Mouse (Mus musculus) embryonic facial prominence, embryonic 10.5 days (tissue): Measurements from ENCODE around the gene Mmp15. TPM values are rescaled to one million over a fixed set of nuclear protein-coding genes. Genes with fewer than 3 reads are reported as not detected.
"Not testable (repeated sequence)": the region's sequence is repeated elsewhere in the genome, so short reads cannot be mapped to it uniquely, and the experiment has no call there.

Source experiments
- DNase-seq: peaks from one replicate; pipeline ENCODE4 v3.0.0-alpha.2; 2017; ENCODE audit warnings: low spot score
- H3K27ac ChIP-seq: fragments of 300-500 bp; sonication (generic); replicated peaks from 2 replicates; pipeline ENCODE4 v1.5.1; 2016; ENCODE audit warnings: mild to moderate bottlenecking
- H3K27me3 ChIP-seq: fragments of 300-500 bp; sonication (generic); replicated peaks from 2 replicates; pipeline ENCODE4 v1.6.1; 2016; ENCODE audit warnings: low read depth, mild to moderate bottlenecking; ENCODE audit not compliant: poor library complexity, severe bottlenecking
- H3K36me3 ChIP-seq: fragments of 300-500 bp; sonication (generic); replicated peaks from 2 replicates; pipeline ENCODE4 v1.6.1; 2016; ENCODE audit warnings: mild to moderate bottlenecking, moderate library complexity
- H3K4me1 ChIP-seq: fragments of 300-500 bp; sonication (generic); 2 replicates; pipeline ENCODE4 v1.6.1; 2016
- H3K4me3 ChIP-seq: fragments of 300-500 bp; sonication (generic); 2 replicates; pipeline ENCODE4 v1.5.1; 2016; ENCODE audit warnings: mild to moderate bottlenecking, moderate library complexity
- H3K9me3 ChIP-seq: fragments of 300-500 bp; sonication (generic); 2 replicates; pipeline ENCODE4 v1.6.1; 2016; ENCODE audit warnings: mild to moderate bottlenecking
- WGBS: fragments of 180-500 bp; shearing (Covaris S2); methylation state at CpG from one replicate; pipeline ENCODE4 v1.1.7; 2016; 5-methylcytosine and 5-hydroxymethylcytosine counted together
- polyA plus RNA-seq: library from polyadenylated mRNA; unstranded; fragments of >200 nt; fragmentation: Nextera tagmentation; extraction: Ambion mirVana; gene quantifications from 2 replicates; pipeline ENCODE4 v1.2.1, GENCODE M21; 2016

Gene Mmp15
- polyA plus RNA-seq, 1 experiment from 2014 or later, result 11.3 TPM

DNA sequence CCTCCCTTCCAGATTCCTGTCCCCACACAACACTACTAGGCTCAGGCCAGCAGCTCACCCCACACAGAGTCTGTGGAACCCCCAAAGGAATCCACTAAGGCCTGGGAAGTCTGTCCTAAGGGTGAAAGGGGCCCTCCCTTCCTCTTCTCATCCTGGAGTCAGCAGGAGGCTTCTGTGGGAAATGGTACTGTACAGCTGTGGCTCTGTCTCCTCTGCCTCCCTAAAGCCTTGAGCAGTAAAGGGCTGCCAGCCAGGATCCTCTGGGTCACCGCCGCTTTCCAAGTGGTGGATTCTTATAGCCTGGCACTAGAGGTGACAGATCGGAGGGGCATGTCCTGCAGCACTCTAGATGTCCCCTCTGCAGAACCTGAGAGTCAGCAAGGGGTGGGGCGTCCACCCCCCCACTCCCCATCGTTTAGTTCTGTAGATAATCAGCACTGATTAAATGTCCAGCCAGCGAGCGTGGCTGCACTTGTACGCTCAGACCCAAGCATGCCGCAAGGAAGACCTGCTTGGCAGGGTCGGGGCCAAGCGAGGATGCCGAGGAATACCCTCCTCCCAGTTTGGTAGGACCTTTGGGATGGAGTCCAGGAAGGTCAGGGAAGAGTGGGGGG, 21.4 kb downstream of the Mmp15 start:
- DNase-seq, result no peak
- no peaks in the 10 kb centered on the region for H3K9me3 ChIP-seq
- H3K36me3 ChIP-seq, result peaks cover 54% of the 10 kb centered on the region
- H3K27ac ChIP-seq, result 0 out of 2 replicates have a peak overlapping the region, but pooled peaks have one; percentile 7
- peaks cover 43% of the 10 kb centered on the region for H3K4me1 ChIP-seq
- WGBS, result 83% methylated on average over 12 of the region's 12 CpGs
- no peak overlapping the region for H3K4me3 ChIP-seq
- H3K27me3 ChIP-seq, result no peaks in the 10 kb centered on the region

GRCm38 (mm10) chr8:95374429-95374828, 22.4 kb downstream of the Mmp15 start:
- Histone ChIP-seq H3K4me1 (peaks cover 36% of the 10 kb centered on the region), H3K27ac (no peak overlapping the region), H3K36me3 (peaks cover 45% of the 10 kb centered on the region), H3K9me3 (no peaks in the 10 kb centered on the region), H3K27me3 (no peaks in the 10 kb centered on the region), H3K4me3 (no peak overlapping the region)
- no peak for DNase-seq
- WGBS, result 85% methylated on average over 3 of the region's 3 CpGs

GRCm38 (mm10) chr8:95375374-95375930, 23.4 kb downstream of the Mmp15 start:
- Histone ChIP-seq H3K4me3 (no peak overlapping the region), H3K36me3 (peaks cover 35% of the 10 kb centered on the region), H3K9me3 (no peaks in the 10 kb centered on the region), H3K27me3 (no peaks in the 10 kb centered on the region), H3K27ac (no peak overlapping the region), H3K4me1 (peaks cover 29% of the 10 kb centered on the region)
- 59% methylated on average over 7 of the region's 7 CpGs for WGBS
- DNase-seq, result no peak

DNA sequence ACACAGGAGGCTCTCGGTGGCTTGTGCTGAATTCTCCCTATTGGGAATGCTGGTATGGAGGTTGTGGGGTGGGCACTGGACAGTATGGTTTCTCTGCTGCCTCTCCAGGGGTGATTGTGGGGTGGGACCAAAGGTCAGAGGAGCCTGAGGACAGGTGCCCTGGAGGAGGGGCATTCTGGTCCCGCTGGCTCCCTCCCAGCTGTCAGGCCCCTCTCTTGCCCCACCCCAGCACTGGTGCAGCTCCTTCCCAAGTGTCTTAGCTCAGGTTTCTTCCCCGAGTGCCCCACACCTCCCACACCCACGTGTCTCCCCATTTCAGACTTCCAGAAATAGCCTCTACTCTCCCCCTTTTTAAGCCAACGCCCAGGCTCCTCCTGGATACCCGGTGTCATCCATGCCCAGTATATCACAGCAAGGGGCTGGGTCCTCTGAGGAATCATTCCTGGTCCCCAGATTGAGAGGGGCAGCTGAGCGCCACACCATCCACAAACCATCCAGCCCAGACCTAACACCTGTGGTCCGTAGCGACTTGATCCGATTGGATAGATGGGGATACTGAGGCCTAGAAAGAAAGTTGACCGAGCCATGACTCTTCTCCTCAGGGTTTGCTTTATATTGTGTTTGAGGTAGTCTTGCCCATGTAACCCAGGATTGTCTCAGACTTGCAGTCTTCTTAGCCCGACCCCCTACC, 24.4 kb downstream of the Mmp15 start:
- H3K4me3 ChIP-seq, result no peak overlapping the region
- WGBS, result 84% methylated on average over 12 of the region's 12 CpGs
- no peak overlapping the region for H3K27ac ChIP-seq
- H3K27me3 ChIP-seq, result no peaks in the 10 kb centered on the region
- H3K4me1 ChIP-seq, result peaks cover 29% of the 10 kb centered on the region
- no peaks in the 10 kb centered on the region for H3K9me3 ChIP-seq
- H3K36me3 ChIP-seq, result peaks cover 26% of the 10 kb centered on the region
- DNase-seq, result no peak

- Histone ChIP-seq H3K4me1 (peaks cover 29% of the 10 kb centered on the region), H3K27me3 (no peaks in the 10 kb centered on the region), H3K4me3 (no peak overlapping the region), H3K9me3 (no peaks in the 10 kb centered on the region), H3K36me3 (peaks cover 20% of the 10 kb centered on the region), H3K27ac (peak overlapping the region; percentile 40)
- WGBS, result 84% methylated on average over 4 of the region's 4 CpGs
- no peak for DNase-seq
Measured at GRCm38 (mm10) chr8:95377101-95377500, 25.0 kb downstream of the Mmp15 start.

DNA sequence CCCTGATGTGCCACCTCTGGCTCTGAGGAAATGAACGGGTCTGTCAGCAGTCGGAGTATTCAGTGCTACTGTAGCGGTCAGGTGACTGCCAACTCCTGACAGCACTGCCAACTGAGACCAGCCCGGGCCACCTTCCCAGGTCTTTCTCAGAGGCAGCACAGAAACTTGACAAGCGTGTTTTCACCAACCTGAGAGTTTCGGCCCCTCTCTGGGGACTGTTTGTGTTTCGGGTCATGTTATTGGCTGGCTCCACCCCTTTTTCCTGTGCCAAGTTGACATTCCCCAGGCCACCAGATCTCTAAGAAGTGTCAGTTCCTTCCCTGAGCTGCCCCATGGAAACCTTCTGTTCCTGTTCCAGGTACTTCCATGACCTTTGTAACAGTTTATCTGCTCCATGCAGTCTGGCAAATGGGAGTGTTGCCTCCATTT, 25.8 kb downstream of the Mmp15 start:
- H3K9me3 ChIP-seq, result no peaks in the 10 kb centered on the region

DNA sequence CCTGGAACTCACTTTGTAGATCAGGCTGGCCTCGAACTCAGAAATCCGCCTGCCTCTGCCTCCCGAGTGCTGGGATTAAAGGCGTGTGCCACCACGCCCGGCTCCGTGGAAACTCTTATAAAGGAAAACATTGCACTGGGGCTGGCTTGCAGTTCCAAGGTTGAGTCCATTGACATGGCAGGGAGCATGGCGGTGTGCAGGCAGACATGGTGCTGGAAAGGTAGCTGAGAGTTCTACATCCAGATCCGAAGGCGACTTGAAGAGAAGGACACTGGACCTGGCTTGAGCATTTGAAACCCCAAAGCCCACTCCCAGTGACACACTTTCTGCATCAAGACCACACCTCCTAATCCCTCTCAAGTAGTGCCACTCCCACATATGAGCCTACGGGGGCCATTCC, 26.9 kb downstream of the Mmp15 start:
- WGBS, result 95% methylated on average over 11 of the region's 11 CpGs
- not testable (repeated sequence) for H3K4me3 ChIP-seq, H3K9me3 ChIP-seq, H3K36me3 ChIP-seq, DNase-seq, H3K27me3 ChIP-seq, H3K27ac ChIP-seq
- H3K4me1 ChIP-seq, result peaks cover 18% of the 10 kb centered on the region

More for the DNA sequence above, 25.8 kb downstream of the Mmp15 start:
- Histone ChIP-seq H3K27me3 (no peaks in the 10 kb centered on the region), H3K27ac (peak overlapping the region; percentile 40), H3K36me3 (peaks cover 12% of the 10 kb centered on the region), H3K4me3 (no peak overlapping the region), H3K4me1 (peaks cover 29% of the 10 kb centered on the region)
- 46% methylated on average over 7 of the region's 7 CpGs for WGBS
- peak; percentile 47 for DNase-seq

- no peaks in the 10 kb centered on the region for H3K27me3 ChIP-seq
- no peak overlapping the region for H3K4me3 ChIP-seq
- no peaks in the 10 kb centered on the region for H3K9me3 ChIP-seq
- H3K4me1 ChIP-seq, result peaks cover 14% of the 10 kb centered on the region
- DNase-seq, result no peak
- no peak overlapping the region for H3K27ac ChIP-seq
- H3K36me3 ChIP-seq, result no peaks in the 10 kb centered on the region
Measured at GRCm38 (mm10) chr8:95380953-95381352, 28.9 kb downstream of the Mmp15 start.

- no peak for DNase-seq
- H3K9me3 ChIP-seq, result no peaks in the 10 kb centered on the region
- H3K36me3 ChIP-seq, result no peaks in the 10 kb centered on the region
- no peak overlapping the region for H3K27ac ChIP-seq
- H3K4me3 ChIP-seq, result no peak overlapping the region
- peaks cover 14% of the 10 kb centered on the region for H3K4me1 ChIP-seq
- 92% methylated on average over 3 of the region's 3 CpGs for WGBS
- H3K27me3 ChIP-seq, result no peaks in the 10 kb centered on the region
Measured at GRCm38 (mm10) chr8:95381595-95381994, 29.5 kb downstream of the Mmp15 start.

DNA sequence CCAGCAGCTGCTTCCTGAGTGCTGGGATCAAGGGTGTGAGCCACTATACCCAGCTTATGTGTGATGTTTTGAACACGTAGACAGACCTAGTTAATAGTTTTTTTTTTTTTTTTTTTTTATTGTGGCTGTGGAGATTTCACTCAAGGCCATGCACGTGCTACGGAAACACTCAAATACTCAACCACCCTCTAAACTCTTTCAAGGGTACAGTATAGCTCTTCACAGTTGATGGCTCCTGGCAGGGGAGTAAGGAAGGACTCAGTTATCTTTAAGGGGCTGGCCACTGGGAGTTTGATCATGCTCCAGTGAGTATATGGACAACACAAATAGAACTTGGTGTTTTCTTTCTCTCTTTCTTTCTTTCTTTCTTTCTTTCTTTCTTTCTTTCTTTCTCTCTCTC, 32.4 kb downstream of the Mmp15 start:
- Histone ChIP-seq H3K4me3 (no peak overlapping the region), H3K27ac (no peak overlapping the region), H3K9me3 (no peaks in the 10 kb centered on the region), H3K4me1 (no peaks in the 10 kb centered on the region), H3K27me3 (no peaks in the 10 kb centered on the region), H3K36me3 (no peaks in the 10 kb centered on the region)
- DNase-seq, result no peak
- 81% methylated on average over 3 of the region's 3 CpGs for WGBS

DNA sequence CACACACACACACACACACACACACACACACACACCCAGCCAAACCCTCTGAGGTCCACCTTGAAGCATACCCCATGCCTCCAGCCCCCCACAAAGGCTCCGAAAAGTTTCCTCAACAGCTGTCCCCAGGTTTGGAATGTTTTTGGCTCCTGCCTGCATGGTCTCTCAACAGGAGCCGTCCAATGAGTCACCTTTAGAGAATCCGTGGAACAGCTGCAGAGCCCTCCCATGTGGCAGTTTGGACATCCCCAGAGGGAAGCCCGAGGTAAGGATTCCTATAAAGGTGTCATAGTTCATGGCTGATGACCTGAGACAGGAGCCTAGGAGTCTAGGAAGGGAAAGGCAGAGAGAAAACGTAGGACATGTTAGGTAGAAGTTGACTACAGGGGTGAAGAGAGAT, 34.0 kb downstream of the Mmp15 start:
- no peaks in the 10 kb centered on the region for H3K9me3 ChIP-seq
- H3K27ac ChIP-seq, result no peak overlapping the region
- H3K4me1 ChIP-seq, result 0 out of 2 replicates have a peak, but pooled peaks cover 3% of the 10 kb centered on the region
- WGBS, result 82% methylated on average over 5 of the region's 5 CpGs
- no peak for DNase-seq
- no peaks in the 10 kb centered on the region for H3K36me3 ChIP-seq
- H3K27me3 ChIP-seq, result no peaks in the 10 kb centered on the region
- H3K4me3 ChIP-seq, result no peak overlapping the region

DNA sequence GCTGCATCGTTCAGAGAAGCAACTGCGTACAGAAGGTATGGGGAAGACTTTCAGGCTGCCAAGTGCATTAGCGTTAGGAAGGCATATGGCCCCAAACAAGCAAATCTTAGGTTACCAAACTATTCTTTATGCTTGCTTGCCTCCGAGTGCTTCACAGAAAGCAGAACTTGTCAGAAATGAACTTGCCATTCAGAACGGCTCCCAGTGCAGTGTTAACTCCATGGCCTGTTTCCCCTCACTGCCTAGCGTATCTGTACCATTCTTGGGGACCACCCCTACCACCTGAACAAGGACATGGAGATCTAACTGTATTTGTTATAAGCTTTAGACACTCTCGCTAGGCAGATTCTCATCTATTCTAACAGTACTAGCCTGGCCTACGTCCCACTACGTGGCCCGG, 35.2 kb downstream of the Mmp15 start:
- Histone ChIP-seq H3K27ac (no peak overlapping the region), H3K27me3 (no peaks in the 10 kb centered on the region), H3K9me3 (no peaks in the 10 kb centered on the region), H3K4me1 (0 out of 2 replicates have a peak, but pooled peaks cover 3% of the 10 kb centered on the region), H3K36me3 (no peaks in the 10 kb centered on the region), H3K4me3 (no peak overlapping the region)
- WGBS, result 92% methylated on average over 10 of the region's 10 CpGs
- no peak for DNase-seq

DNA sequence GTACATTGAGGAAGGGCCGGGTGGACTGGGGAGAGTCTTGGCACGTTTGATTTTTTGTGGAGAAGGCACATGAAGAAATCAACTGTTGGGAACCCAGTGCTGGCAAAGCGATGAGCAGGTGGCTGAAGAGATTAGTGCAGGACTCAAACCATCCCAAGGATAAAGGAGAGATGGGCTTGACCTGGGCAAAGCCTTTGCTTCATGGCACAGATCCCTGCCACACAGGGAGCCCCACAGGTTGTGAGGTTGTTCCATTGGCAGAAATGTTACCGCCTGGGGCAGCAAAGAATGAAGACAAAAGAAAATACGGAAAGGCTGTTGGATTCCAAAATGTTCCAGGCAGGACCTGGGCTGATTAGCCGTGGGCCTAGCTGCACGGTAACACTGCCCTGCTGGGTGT, 35.9 kb downstream of the Mmp15 start:
- no peak for DNase-seq
- no peak overlapping the region for H3K27ac ChIP-seq
- WGBS, result 84% methylated on average over 7 of the region's 7 CpGs
- no peaks in the 10 kb centered on the region for H3K36me3 ChIP-seq
- no peaks in the 10 kb centered on the region for H3K9me3 ChIP-seq
- no peak overlapping the region for H3K4me3 ChIP-seq
- H3K4me1 ChIP-seq, result 0 out of 2 replicates have a peak, but pooled peaks cover 3% of the 10 kb centered on the region
- H3K27me3 ChIP-seq, result no peaks in the 10 kb centered on the region
